Mouse (Mus musculus) stomach, embryonic 15.5 days (tissue): ENCODE measurements around the gene Psmc5. TPM values are rescaled to one million over a fixed set of nuclear protein-coding genes. Genes with fewer than 3 reads are reported as not detected.

Experiments
- ATAC-seq: fragments of 200-750 bp; cut with Nextera tagmentation; 2 replicates; pipeline ENCODE4 v1.8.0; 2017; ENCODE audit warnings: low read depth, moderate number of reproducible peaks, moderate TSS enrichment; ENCODE audit not compliant: insufficient read depth, low FRiP score
- H3K27ac ChIP-seq: fragments of 300-500 bp; sonication (generic); 2 replicates; pipeline ENCODE4 v1.5.1; 2015; ENCODE audit warnings: mild to moderate bottlenecking, inconsistent platforms
- H3K27me3 ChIP-seq: fragments of 300-500 bp; sonication (generic); replicated peaks from 2 replicates; pipeline ENCODE4 v1.6.1; 2015; ENCODE audit warnings: inconsistent platforms
- H3K36me3 ChIP-seq: fragments of 300-500 bp; sonication (generic); 2 replicates; pipeline ENCODE4 v1.6.1; 2015; ENCODE audit warnings: inconsistent platforms
- H3K4me1 ChIP-seq: fragments of 300-500 bp; sonication (generic); 2 replicates; pipeline ENCODE4 v1.6.1; 2015; ENCODE audit warnings: inconsistent platforms
- H3K4me2 ChIP-seq: fragments of 300-500 bp; sonication (generic); 2 replicates; pipeline ENCODE4 v1.6.1; 2015; ENCODE audit warnings: mild to moderate bottlenecking, inconsistent platforms
- H3K4me3 ChIP-seq: fragments of 300-500 bp; sonication (generic); replicated peaks from 2 replicates; pipeline ENCODE4 v1.5.1; 2015; ENCODE audit warnings: inconsistent platforms
- H3K9ac ChIP-seq: fragments of 300-500 bp; sonication (generic); 2 replicates; pipeline ENCODE4 v1.6.1; 2015; ENCODE audit warnings: inconsistent platforms
- H3K9me3 ChIP-seq: fragments of 300-500 bp; sonication (generic); 2 replicates; pipeline ENCODE4 v1.6.1; 2016; ENCODE audit warnings: inconsistent platforms
- WGBS: fragments of 180-500 bp; shearing (Covaris S2); methylation state at CpG from one replicate; pipeline ENCODE4 v1.1.7; 2015; 5-methylcytosine and 5-hydroxymethylcytosine counted together
- polyA plus RNA-seq: library from polyadenylated mRNA; unstranded; fragments of >200 nt; fragmentation: Nextera tagmentation; extraction: Ambion mirVana; gene quantifications from 2 replicates; pipeline ENCODE4 v1.2.1, GENCODE M21; 2015

Gene Psmc5
- polyA plus RNA-seq, 1 experiment from 2014 or later = 242 TPM

- no peak overlapping the region for H3K4me3 ChIP-seq
- no peaks in the 10 kb centered on the region for H3K4me1 ChIP-seq
- H3K9ac ChIP-seq = no peak overlapping the region
- no peaks in the 10 kb centered on the region for H3K36me3 ChIP-seq
- no peaks in the 10 kb centered on the region for H3K9me3 ChIP-seq
- H3K27me3 ChIP-seq = no peaks in the 10 kb centered on the region
- no peak overlapping the region for H3K27ac ChIP-seq
- no peak overlapping the region for H3K4me2 ChIP-seq
- no peak for ATAC-seq
- 82% methylated on average over 7 of the region's 7 CpGs for WGBS
These were observed 30.3 kb downstream of the Psmc5 start for GRCm38 (mm10) chr11:106286206-106286605.

DNA sequence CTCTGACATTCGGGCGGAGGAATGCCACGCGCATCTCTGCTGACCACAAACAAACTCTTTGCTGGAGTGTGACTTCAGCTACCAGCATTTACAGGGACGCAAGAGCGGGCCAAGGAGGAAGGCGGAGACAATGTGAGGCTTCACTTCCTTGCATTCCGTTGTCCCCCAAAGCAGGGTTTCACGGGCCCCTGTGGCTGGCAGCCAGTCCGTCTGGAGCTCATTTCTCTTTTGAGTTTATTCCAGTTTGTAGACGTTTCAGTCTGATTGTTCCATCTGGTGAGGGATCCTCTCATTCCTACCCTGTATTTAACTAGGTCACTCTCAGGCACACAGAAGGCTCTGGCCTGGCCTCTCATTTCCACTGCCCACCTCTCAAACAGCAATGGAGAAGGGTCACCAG is 31.0 kb downstream of the Psmc5 start:
- Histone ChIP-seq H3K9ac (no peak overlapping the region), H3K36me3 (no peaks in the 10 kb centered on the region), H3K4me3 (no peak overlapping the region), H3K9me3 (no peaks in the 10 kb centered on the region), H3K27me3 (no peaks in the 10 kb centered on the region), H3K4me1 (no peaks in the 10 kb centered on the region), H3K27ac (no peak overlapping the region), H3K4me2 (no peak overlapping the region)
- WGBS = 53% methylated on average over 11 of the region's 11 CpGs
- ATAC-seq = no peak

DNA sequence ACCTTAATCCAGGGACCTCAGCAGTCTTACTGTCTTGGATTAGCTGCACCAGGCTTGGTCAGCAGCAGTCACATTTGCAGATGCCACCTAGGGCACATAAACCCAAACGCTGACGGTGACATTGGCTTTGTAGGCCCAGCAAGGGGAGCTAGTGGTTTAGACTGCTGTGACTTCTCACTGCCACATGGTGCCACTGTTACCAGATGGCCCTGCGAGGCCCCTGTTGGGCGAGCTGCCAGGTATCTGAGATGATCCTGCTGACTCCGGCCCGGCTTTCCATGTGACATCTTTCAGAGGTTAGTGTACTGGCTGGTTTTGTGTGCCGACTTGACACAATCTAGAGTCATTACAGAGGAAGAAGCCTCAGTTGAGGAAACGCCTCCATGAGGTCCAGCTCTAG is 33.4 kb downstream of the Psmc5 start:
- no peaks in the 10 kb centered on the region for H3K27me3 ChIP-seq
- WGBS = 59% methylated on average over 8 of the region's 8 CpGs
- H3K9ac ChIP-seq = no peak overlapping the region
- no peak overlapping the region for H3K27ac ChIP-seq
- H3K4me2 ChIP-seq = no peak overlapping the region
- ATAC-seq = no peak
- H3K4me1 ChIP-seq = no peaks in the 10 kb centered on the region
- no peak overlapping the region for H3K4me3 ChIP-seq
- no peaks in the 10 kb centered on the region for H3K9me3 ChIP-seq
- no peaks in the 10 kb centered on the region for H3K36me3 ChIP-seq

- Histone ChIP-seq H3K27ac (no peak overlapping the region), H3K27me3 (no peaks in the 10 kb centered on the region), H3K9me3 (no peaks in the 10 kb centered on the region), H3K4me2 (no peak overlapping the region), H3K4me1 (no peaks in the 10 kb centered on the region), H3K9ac (no peak overlapping the region), H3K36me3 (no peaks in the 10 kb centered on the region), H3K4me3 (no peak overlapping the region)
- 90% methylated on average over 5 of the region's 5 CpGs for WGBS
- ATAC-seq = no peak
These were observed 34.4 kb downstream of the Psmc5 start for GRCm38 (mm10) chr11:106290376-106290775.

DNA sequence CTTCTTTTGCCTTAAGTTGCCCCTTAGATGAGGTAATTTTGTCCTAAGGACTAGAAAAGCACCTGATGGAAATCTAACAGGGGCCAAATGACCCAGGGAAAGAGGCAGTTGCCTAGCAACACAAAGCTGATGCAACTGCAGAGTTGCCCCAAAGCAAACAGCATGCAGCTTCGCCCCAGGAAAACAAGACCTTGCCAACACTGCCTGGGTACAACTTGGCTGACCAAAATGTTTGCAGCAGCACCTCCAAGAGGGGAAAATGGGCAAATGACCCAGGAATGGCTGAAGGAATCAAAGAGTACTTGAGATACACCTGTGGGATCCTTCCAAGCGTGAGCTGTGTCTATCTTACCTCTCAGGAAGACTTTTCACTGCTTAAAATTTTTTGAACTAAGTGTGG is 35.9 kb downstream of the Psmc5 start:
- Histone ChIP-seq H3K27ac (no peak overlapping the region), H3K9me3 (no peaks in the 10 kb centered on the region), H3K4me1 (no peaks in the 10 kb centered on the region), H3K4me3 (no peak overlapping the region), H3K27me3 (no peaks in the 10 kb centered on the region), H3K36me3 (no peaks in the 10 kb centered on the region), H3K4me2 (no peak overlapping the region), H3K9ac (no peak overlapping the region)
- WGBS = 77% methylated on average over 2 of the region's 2 CpGs
- ATAC-seq = no peak

DNA sequence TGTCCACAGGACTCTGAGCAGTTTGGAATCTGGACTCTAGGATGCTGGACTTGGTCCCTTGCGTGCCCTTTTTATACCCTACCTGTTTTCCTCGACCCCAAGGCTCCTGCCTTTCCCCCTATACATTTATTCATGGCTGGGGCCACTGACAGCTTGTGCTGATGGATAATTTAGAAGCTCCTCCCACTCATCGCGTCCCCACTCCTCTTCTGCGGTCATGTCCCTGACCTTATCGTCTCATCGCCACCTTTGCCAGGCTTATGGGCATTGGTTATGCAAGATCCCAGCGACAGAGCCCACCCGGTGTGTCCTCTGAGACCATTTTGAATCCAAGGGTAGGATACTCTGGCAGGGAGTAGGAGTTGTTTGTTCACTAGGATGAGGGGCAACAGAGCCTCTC is 45.8 kb downstream of the Psmc5 start, which contains the start of gene Gh:
Gene Gh (minus strand): TSS at position 101 of the 400 bp plus-strand sequence.
- Histone ChIP-seq H3K9ac (no peak within 1 kb of the TSS), H3K4me2 (no peak within 1 kb of the TSS), H3K4me3 (no peak within 1 kb of the TSS), H3K27me3 (no peaks in the 10 kb centered on the region), H3K36me3 (no peaks in the 10 kb centered on the region), H3K4me1 (no peaks in the 10 kb centered on the region), H3K27ac (no peak within 1 kb of the TSS), H3K9me3 (no peaks in the 10 kb centered on the region)
- ATAC-seq = no peak
- WGBS = 72% methylated on average over 9 of the region's 9 CpGs

- Histone ChIP-seq H3K9ac (no peak overlapping the region), H3K27me3 (no peaks in the 10 kb centered on the region), H3K4me1 (no peaks in the 10 kb centered on the region), H3K4me3 (no peak overlapping the region), H3K4me2 (no peak overlapping the region), H3K9me3 (no peaks in the 10 kb centered on the region), H3K36me3 (no peaks in the 10 kb centered on the region), H3K27ac (no peak overlapping the region)
- no peak for ATAC-seq
- 9% methylated on average over 2 of the region's 2 CpGs for WGBS
These were observed 46.7 kb downstream of the Psmc5 start for GRCm38 (mm10) chr11:106302634-106303033.

DNA sequence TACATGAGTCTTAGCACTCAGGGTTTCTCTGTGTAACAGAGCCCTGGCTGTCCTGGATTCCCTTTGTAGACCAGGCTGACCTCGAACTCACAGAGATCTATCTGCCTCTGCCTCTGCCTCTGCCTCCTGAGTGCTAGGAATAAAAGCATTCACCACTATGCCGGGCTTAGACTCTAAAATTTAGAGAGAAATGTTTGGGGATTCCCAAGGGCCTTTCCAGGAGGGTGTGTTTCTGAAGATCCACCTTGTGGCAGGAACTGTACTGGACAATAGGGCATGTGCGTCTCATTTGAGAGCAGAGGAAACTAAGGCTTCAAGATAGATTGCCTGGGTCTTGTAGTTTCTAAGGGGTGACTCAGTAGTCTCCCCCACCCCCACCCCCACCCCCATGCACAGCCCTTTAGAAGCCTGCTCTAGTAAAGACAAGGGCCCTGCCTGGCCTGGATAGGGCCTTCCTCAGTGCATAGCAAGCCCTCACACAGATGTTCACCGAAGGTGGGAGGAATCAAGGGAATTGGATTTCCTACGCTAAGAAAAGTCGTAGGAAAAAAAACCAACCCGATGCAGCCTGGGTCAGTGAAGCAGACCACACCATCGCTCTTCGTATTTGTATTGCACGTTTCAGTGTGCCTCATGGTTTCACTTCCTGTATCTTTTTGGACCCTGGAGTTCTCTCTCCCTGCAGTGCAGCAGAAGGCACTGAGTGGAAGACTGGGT is 49.6 kb downstream of the Psmc5 start:
- Histone ChIP-seq H3K9ac (no peak overlapping the region), H3K27me3 (no peaks in the 10 kb centered on the region), H3K4me2 (no peak overlapping the region), H3K36me3 (no peaks in the 10 kb centered on the region), H3K27ac (no peak overlapping the region), H3K4me3 (no peak overlapping the region), H3K9me3 (no peaks in the 10 kb centered on the region), H3K4me1 (no peaks in the 10 kb centered on the region)
- WGBS = 78% methylated on average over 10 of the region's 10 CpGs
- no peak for ATAC-seq

DNA sequence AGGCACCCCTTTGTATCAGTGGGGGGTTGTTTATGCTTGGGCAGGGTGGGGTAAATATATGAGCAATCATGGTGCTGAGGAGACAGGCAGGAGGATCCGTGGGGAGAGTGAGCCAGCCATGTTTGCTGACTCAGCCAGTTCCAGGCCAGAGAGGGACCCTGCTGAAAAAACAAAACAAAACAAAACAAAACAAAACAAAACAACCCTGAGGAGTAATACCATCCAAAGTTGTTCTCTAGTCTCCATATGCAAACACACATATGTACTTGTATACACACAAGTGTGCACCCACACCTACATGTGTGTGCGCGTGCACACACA is 50.1 kb downstream of the Psmc5 start:
- no peaks in the 10 kb centered on the region for H3K9me3 ChIP-seq
- no peaks in the 10 kb centered on the region for H3K27me3 ChIP-seq
- no peak overlapping the region for H3K9ac ChIP-seq
- H3K4me3 ChIP-seq = no peak overlapping the region
- WGBS = 76% methylated on average over 3 of the region's 3 CpGs
- no peak for ATAC-seq
- no peaks in the 10 kb centered on the region for H3K36me3 ChIP-seq
- no peak overlapping the region for H3K4me2 ChIP-seq
- no peak overlapping the region for H3K27ac ChIP-seq
- H3K4me1 ChIP-seq = no peaks in the 10 kb centered on the region

DNA sequence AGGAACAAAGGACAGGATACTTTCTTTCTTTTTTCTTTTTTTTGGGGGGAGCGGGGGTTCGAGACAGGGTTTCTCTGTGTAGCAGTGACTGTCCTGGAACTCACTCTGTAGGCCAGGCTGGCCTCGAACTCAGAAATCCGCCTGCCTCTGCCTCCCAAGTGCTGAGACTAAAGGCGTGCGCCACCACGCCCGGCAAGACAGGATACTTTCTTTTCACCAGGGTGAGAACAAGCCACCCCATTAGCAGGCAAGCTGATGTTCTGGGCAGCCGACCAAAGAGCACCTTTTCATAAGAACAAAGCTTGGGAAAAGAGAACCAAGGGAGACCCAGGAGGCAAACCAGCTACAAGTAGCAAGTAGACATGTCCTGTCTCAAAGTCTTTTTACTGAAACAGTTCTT is 50.8 kb downstream of the Psmc5 start:
- no peaks in the 10 kb centered on the region for H3K9me3 ChIP-seq
- H3K27me3 ChIP-seq = no peaks in the 10 kb centered on the region
- no peak overlapping the region for H3K27ac ChIP-seq
- H3K4me1 ChIP-seq = no peaks in the 10 kb centered on the region
- H3K4me3 ChIP-seq = no peak overlapping the region
- H3K9ac ChIP-seq = no peak overlapping the region
- WGBS = 87% methylated on average over 9 of the region's 9 CpGs
- no peak for ATAC-seq
- no peaks in the 10 kb centered on the region for H3K36me3 ChIP-seq
- no peak overlapping the region for H3K4me2 ChIP-seq

GRCm38 (mm10) chr11:106307432-106307831 is 51.5 kb downstream of the Psmc5 start:
- H3K9ac ChIP-seq = no peak overlapping the region
- no peak overlapping the region for H3K4me3 ChIP-seq
- no peak overlapping the region for H3K27ac ChIP-seq
- ATAC-seq = no peak
- H3K4me1 ChIP-seq = no peaks in the 10 kb centered on the region
- WGBS = 55% methylated on average over 5 of the region's 5 CpGs
- no peaks in the 10 kb centered on the region for H3K27me3 ChIP-seq
- no peaks in the 10 kb centered on the region for H3K36me3 ChIP-seq
- no peaks in the 10 kb centered on the region for H3K9me3 ChIP-seq
- no peak overlapping the region for H3K4me2 ChIP-seq

- Histone ChIP-seq H3K4me2 (no peak overlapping the region), H3K9ac (no peak overlapping the region), H3K4me1 (0 out of 2 replicates have a peak, but pooled peaks cover under 1% of the 10 kb centered on the region), H3K36me3 (no peaks in the 10 kb centered on the region), H3K27ac (no peak overlapping the region), H3K4me3 (no peak overlapping the region), H3K9me3 (no peaks in the 10 kb centered on the region), H3K27me3 (no peaks in the 10 kb centered on the region)
- ATAC-seq = no peak
- 74% methylated on average over 11 of the region's 11 CpGs for WGBS
These were observed 52.2 kb downstream of the Psmc5 start for GRCm38 (mm10) chr11:106308162-106308561.

DNA sequence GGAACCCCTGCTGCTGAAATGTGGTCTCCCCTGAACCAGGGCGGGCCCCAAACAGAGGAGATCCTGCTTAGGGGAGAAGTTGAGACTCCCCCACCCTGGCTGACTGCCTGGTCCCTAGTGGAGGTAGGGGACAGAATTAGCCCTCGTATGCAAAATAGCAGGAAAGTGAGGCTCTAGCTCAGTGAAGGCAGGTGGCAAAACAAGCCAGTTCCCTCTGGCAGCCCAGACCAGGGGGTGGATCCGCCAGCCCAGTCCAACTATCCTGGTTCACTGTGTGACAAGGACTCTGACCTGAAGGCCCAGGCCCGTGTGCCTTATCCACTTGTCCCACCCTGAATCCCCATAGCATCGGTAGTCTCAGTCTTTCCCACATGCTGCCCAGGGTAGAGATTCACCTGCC is 54.2 kb downstream of the Psmc5 start:
- no peaks in the 10 kb centered on the region for H3K27me3 ChIP-seq
- no peak for ATAC-seq
- H3K4me1 ChIP-seq = 0 out of 2 replicates have a peak, but pooled peaks cover 9% of the 10 kb centered on the region
- no peak overlapping the region for H3K27ac ChIP-seq
- no peak overlapping the region for H3K4me2 ChIP-seq
- H3K9me3 ChIP-seq = no peaks in the 10 kb centered on the region
- WGBS = 67% methylated on average over 5 of the region's 5 CpGs
- no peak overlapping the region for H3K9ac ChIP-seq
- no peaks in the 10 kb centered on the region for H3K36me3 ChIP-seq
- H3K4me3 ChIP-seq = no peak overlapping the region
